Mouse (Mus musculus) hindbrain, embryonic 12.5 days (tissue): ENCODE measurements around the gene Me1. TPM values are rescaled to one million over a fixed set of nuclear protein-coding genes. Genes with fewer than 3 reads are reported as not detected.

Experiments
- ATAC-seq: fragments of 200-750 bp; cut with Nextera tagmentation; 2 replicates; pipeline ENCODE4 v1.8.0; 2017; ENCODE audit warnings: moderate TSS enrichment; ENCODE audit not compliant: low FRiP score
- H3K27ac ChIP-seq: fragments of 300-500 bp; sonication (generic); 2 replicates; pipeline ENCODE4 v1.5.1; 2016; ENCODE audit warnings: mild to moderate bottlenecking
- H3K27me3 ChIP-seq: fragments of 300-500 bp; sonication (generic); 2 replicates; pipeline ENCODE4 v1.6.1; 2016; ENCODE audit warnings: mild to moderate bottlenecking
- H3K36me3 ChIP-seq: fragments of 300-500 bp; sonication (generic); 2 replicates; pipeline ENCODE4 v1.6.1; 2016; ENCODE audit warnings: mild to moderate bottlenecking
- H3K4me1 ChIP-seq: fragments of 300-500 bp; sonication (generic); 2 replicates; pipeline ENCODE4 v1.6.1; 2016
- H3K4me2 ChIP-seq: fragments of 300-500 bp; sonication (generic); replicated peaks from 2 replicates; pipeline ENCODE4 v1.6.1; 2016; ENCODE audit warnings: mild to moderate bottlenecking
- H3K4me3 ChIP-seq: fragments of 300-500 bp; sonication (generic); 2 replicates; pipeline ENCODE4 v1.5.1; 2016; ENCODE audit warnings: mild to moderate bottlenecking
- H3K9ac ChIP-seq: fragments of 300-500 bp; sonication (generic); 2 replicates; pipeline ENCODE4 v1.6.1; 2016; ENCODE audit warnings: mild to moderate bottlenecking, moderate library complexity
- H3K9me3 ChIP-seq: fragments of 300-500 bp; sonication (generic); replicated peaks from 2 replicates; pipeline ENCODE4 v1.6.1; 2016; ENCODE audit warnings: mild to moderate bottlenecking
- WGBS: fragments of 180-500 bp; shearing (Covaris S2); methylation state at CpG from one replicate; pipeline ENCODE4 v1.1.7; 2016; 5-methylcytosine and 5-hydroxymethylcytosine counted together
- polyA plus RNA-seq: library from polyadenylated mRNA; unstranded; fragments of >200 nt; fragmentation: Nextera tagmentation; extraction: Ambion mirVana; gene quantifications from 2 replicates; pipeline ENCODE4 v1.2.1, GENCODE M21; 2016

The Me1 gene
- polyA plus RNA-seq, 1 experiment from 2014 or later: 22.8 TPM

DNA sequence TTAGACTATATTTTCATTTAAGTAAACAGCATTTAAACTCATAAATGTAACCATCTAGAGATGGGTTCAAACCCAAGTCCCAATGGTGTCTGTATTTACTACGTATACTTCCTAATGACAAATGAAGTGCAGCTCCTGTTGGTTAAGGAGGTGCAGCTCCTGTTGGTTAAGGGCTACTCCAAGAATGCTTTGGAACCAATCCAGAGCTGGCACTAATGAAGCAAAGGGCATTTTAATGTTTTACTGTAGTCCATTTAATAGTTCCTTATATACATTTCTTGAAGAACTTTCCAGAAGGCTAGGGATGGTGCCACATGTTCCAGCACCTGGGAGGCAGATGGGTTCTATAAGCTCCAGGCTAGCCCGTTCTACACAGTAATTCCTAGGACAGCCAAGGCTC, 20.3 kb downstream of the Me1 start:
- Histone ChIP-seq H3K4me1 (no peaks in the 10 kb centered on the region), H3K9ac (no peak overlapping the region), H3K9me3 (no peaks in the 10 kb centered on the region), H3K4me2 (no peak overlapping the region), H3K27ac (no peak overlapping the region), H3K36me3 (no peaks in the 10 kb centered on the region), H3K27me3 (no peaks in the 10 kb centered on the region), H3K4me3 (no peak overlapping the region)
- ATAC-seq: no peak
- 89% methylated on average over 2 of the region's 2 CpGs for WGBS

DNA sequence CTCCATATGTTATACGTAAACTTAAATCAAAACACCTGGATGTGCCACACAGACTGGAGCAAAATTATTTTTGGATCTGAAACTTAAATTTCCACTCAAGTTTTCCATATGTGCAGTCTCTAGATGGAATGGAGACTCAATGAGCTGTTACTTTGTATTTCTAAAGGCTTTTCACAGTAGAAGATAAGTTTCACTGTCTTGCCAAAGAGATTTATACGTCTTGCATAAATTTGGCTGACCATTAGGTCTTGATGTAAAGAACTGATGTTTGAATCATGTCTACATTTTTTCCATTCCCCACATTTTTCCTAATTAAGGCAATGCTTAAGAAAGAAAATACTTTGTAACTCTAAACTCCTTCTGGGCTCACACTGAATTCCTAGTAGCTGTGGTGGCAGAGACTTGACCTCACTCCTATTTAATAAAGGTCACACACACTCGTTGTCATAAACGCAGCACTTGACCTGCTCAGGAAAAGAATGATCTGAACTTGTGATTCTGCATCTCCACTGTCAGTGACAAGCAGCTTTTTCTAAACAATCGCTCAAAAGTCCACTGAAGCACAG, 22.8 kb downstream of the Me1 start:
- Histone ChIP-seq H3K4me2 (no peak overlapping the region), H3K27me3 (no peaks in the 10 kb centered on the region), H3K36me3 (no peaks in the 10 kb centered on the region), H3K9me3 (no peaks in the 10 kb centered on the region), H3K4me3 (no peak overlapping the region), H3K9ac (no peak overlapping the region), H3K27ac (no peak overlapping the region), H3K4me1 (no peaks in the 10 kb centered on the region)
- no peak for ATAC-seq
- 69% methylated on average over 5 of the region's 5 CpGs for WGBS

DNA sequence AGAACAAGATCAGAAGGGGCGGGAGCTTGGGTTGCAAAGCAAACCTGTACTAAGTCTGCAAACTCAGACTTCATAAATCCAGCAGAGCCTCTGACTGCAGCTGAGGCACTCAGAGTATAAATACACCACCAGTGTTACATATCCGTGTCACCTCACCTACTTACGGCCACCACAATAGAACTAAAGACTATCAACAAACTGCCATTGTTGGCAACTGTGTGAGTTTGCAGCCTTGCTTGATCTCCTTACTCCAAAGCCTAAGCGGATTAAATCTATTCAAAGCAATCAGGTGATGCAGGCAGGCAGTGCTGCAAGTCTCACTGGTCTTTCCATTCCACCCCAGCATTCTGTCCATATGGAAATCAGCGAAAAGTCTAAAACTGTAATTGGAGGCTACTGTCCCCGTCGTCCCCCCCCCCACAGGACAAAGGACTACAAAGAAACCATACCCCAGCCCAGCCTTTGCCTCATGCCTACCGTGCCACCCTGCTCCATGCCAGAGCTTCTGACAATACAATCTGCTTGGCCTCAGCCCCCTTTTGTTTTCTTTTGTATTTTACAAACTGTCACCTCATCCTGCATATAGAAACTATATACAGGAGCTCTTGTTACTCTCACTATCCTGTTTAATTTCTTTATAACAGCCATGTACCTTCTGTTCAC, 27.0 kb downstream of the Me1 start:
- H3K9ac ChIP-seq: no peak overlapping the region
- no peaks in the 10 kb centered on the region for H3K36me3 ChIP-seq
- WGBS: 45% methylated on average over 8 of the region's 8 CpGs
- H3K4me2 ChIP-seq: no peak overlapping the region
- H3K9me3 ChIP-seq: no peaks in the 10 kb centered on the region
- H3K27ac ChIP-seq: no peak overlapping the region
- no peaks in the 10 kb centered on the region for H3K4me1 ChIP-seq
- H3K27me3 ChIP-seq: no peaks in the 10 kb centered on the region
- H3K4me3 ChIP-seq: no peak overlapping the region
- no peak for ATAC-seq

DNA sequence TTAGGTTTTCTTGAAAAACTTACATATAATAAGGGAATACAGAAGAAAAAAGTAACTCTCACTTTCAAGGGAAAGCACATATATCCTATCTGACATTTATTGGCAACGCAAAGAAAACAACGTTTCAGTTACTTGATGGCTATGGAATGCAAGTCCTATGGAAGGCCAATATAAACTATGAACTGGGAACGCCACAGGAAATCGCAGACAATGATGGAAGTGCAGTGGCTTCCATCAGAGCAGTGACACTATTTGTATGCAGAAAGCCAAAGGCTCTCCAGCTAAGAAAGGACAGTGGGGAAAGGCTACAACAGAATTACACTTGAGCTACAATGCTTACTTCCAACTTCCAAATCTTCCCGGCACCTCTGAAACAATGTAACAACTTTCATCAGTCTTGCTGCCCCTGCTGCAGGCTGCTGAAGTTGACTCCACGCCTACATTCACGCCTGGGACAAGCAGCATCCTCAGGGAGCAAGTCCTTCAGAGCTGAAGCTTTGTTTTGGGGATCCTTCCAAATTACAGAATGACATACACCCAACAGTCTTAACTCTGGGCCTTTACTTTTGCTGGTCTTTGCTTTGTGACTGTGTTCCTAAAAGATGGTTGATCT, 28.5 kb downstream of the Me1 start:
- no peak overlapping the region for H3K4me3 ChIP-seq
- no peaks in the 10 kb centered on the region for H3K27me3 ChIP-seq
- no peak overlapping the region for H3K4me2 ChIP-seq
- ATAC-seq: no peak
- WGBS: 86% methylated on average over 7 of the region's 7 CpGs
- H3K36me3 ChIP-seq: no peaks in the 10 kb centered on the region
- H3K9ac ChIP-seq: no peak overlapping the region
- H3K9me3 ChIP-seq: no peaks in the 10 kb centered on the region
- no peaks in the 10 kb centered on the region for H3K4me1 ChIP-seq
- no peak overlapping the region for H3K27ac ChIP-seq

DNA sequence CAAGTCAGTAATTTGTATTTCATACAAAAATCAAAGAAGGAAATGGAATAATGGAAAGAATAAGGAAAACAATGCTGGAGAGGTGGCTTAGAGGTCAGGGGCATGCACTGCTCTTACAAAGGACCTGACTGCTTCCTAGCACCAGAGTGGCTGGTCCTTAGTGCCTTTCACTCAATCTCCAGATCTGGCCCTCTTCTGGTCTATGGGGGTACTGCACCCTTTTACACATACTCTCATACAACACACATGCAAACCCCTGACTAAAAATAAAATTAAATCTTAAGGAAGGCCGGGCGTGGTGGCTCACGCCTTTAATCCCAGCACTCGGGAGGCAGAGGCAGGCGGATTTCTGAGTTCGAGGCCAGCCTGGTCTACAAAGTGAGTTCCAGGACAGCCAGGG, 34.1 kb downstream of the Me1 start:
- no peak for ATAC-seq
- Histone ChIP-seq H3K9ac (no peak overlapping the region), H3K9me3 (0 out of 2 replicates have a peak, but pooled peaks cover 2% of the 10 kb centered on the region), H3K36me3 (no peaks in the 10 kb centered on the region), H3K27ac (no peak overlapping the region), H3K27me3 (no peaks in the 10 kb centered on the region), H3K4me1 (no peaks in the 10 kb centered on the region), H3K4me3 (no peak overlapping the region), H3K4me2 (no peak overlapping the region)
- 96% methylated on average over 6 of the region's 6 CpGs for WGBS

DNA sequence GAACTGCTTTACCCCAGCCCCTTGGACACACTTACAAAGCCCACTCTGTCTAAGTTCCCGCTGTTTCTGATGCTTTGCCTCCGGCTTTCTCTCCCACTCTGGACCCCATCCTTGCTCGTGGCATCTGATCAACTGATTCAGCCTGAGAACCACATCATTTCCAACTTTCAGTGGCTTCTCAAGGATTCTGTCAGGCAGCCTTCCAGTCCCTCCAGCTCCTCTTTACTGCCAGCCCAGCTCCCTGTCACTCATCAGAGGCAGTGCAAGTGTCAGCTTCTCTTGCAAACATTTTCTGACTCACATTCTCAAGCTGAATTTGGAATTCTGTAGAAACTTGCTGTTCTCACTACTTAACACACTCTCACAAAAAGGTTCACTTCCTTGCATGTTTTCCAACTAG, 34.5 kb downstream of the Me1 start:
- Histone ChIP-seq H3K27ac (no peak overlapping the region), H3K4me2 (no peak overlapping the region), H3K4me1 (no peaks in the 10 kb centered on the region), H3K9ac (no peak overlapping the region), H3K27me3 (no peaks in the 10 kb centered on the region), H3K9me3 (0 out of 2 replicates have a peak, but pooled peaks cover 2% of the 10 kb centered on the region), H3K4me3 (no peak overlapping the region), H3K36me3 (no peaks in the 10 kb centered on the region)
- 95% methylated on average over 3 of the region's 3 CpGs for WGBS
- no peak for ATAC-seq

DNA sequence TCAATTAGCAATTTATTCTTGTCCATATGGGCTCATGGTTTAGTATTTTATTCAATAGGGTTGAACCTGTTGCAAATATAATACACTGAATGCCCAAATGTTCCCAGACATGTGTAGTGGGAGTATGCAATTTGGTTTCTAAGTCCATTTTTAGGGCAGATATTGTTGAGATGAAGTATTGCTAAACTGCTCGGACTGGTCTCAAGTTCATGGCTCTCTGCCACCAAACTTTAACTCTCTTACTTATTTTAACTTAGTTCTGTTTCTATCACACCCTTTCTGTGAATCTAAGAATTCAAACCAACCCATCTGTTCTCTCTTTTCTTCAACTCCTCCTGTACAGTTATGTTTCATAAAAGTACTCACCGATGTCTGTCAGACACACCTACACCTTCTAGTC, 35.4 kb downstream of the Me1 start:
- Histone ChIP-seq H3K4me3 (no peak overlapping the region), H3K27ac (no peak overlapping the region), H3K4me2 (no peak overlapping the region), H3K4me1 (no peaks in the 10 kb centered on the region), H3K9me3 (0 out of 2 replicates have a peak, but pooled peaks cover 2% of the 10 kb centered on the region), H3K9ac (no peak overlapping the region), H3K27me3 (no peaks in the 10 kb centered on the region), H3K36me3 (no peaks in the 10 kb centered on the region)
- 88% methylated on average over 2 of the region's 2 CpGs for WGBS
- ATAC-seq: no peak

DNA sequence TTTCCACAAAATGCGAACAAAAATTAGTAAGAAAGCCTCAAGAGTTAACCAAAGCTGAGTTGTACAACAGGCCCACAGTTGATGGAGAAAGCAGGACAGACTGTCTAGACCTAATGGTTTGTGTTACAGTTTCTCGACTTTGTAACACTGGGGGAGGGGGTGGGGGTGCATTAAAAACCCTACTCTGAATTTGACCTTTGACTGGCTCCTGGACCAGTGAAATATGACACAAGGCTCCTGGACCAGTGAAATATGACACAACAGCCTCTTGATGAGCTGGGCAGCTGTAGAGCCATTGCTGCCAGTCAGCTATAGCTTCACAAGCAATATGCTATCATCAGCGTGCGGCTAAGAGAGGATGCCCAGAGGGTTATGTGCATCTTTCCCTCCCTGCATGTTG, 37.4 kb downstream of the Me1 start:
- Histone ChIP-seq H3K4me2 (no peak overlapping the region), H3K36me3 (no peaks in the 10 kb centered on the region), H3K4me3 (no peak overlapping the region), H3K27ac (no peak overlapping the region), H3K9me3 (0 out of 2 replicates have a peak, but pooled peaks cover 2% of the 10 kb centered on the region), H3K4me1 (no peaks in the 10 kb centered on the region), H3K9ac (no peak overlapping the region), H3K27me3 (no peaks in the 10 kb centered on the region)
- ATAC-seq: no peak
- WGBS: 83% methylated on average over 4 of the region's 4 CpGs

DNA sequence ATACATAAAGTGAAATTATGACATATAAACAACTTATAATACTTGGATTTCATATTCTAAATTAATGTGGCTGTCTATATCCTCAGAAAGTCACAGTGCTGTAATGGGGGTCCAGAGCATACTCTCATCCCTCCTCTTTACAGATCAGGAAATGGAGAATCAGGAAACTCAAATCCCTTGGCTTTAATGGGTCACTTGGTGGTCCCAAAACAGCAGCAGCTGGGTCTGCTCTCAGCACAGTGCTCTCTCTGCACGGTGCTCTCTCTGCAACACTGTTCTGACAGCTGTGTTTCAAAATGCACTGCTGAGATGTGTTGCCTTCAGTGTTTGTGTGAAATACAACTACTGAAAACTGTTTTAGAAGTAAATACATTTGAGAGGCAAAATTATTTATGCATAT, 43.6 kb downstream of the Me1 start:
- Histone ChIP-seq H3K9me3 (no peaks in the 10 kb centered on the region), H3K9ac (no peak overlapping the region), H3K27ac (no peak overlapping the region), H3K36me3 (no peaks in the 10 kb centered on the region), H3K27me3 (no peaks in the 10 kb centered on the region), H3K4me2 (no peak overlapping the region), H3K4me3 (no peak overlapping the region), H3K4me1 (no peaks in the 10 kb centered on the region)
- 79% methylated on average over 1 of the region's 1 CpGs for WGBS
- ATAC-seq: no peak

DNA sequence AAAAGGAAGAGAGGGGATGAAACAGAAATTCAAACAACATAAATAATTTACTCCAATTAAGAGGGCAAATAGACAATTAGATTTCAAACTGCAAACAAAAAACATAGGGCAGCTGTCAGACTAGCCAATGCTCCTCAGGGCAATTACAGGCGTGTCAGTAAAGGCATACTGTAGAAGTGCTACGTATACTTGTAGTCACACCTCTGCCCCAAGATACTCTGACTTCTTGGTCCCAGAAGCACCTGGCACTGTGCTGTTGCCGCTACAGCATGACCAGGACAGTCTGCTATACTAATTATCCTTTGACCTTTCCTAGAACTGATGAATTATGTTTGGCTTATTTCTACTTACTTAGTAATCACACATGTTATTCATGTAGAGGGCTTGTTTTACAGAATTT, 44.5 kb downstream of the Me1 start:
- no peak overlapping the region for H3K27ac ChIP-seq
- no peak overlapping the region for H3K9ac ChIP-seq
- H3K9me3 ChIP-seq: no peaks in the 10 kb centered on the region
- H3K36me3 ChIP-seq: no peaks in the 10 kb centered on the region
- no peaks in the 10 kb centered on the region for H3K27me3 ChIP-seq
- H3K4me1 ChIP-seq: no peaks in the 10 kb centered on the region
- H3K4me3 ChIP-seq: no peak overlapping the region
- WGBS: 65% methylated on average over 3 of the region's 3 CpGs
- no peak overlapping the region for H3K4me2 ChIP-seq
- peak; percentile 85 for ATAC-seq

DNA sequence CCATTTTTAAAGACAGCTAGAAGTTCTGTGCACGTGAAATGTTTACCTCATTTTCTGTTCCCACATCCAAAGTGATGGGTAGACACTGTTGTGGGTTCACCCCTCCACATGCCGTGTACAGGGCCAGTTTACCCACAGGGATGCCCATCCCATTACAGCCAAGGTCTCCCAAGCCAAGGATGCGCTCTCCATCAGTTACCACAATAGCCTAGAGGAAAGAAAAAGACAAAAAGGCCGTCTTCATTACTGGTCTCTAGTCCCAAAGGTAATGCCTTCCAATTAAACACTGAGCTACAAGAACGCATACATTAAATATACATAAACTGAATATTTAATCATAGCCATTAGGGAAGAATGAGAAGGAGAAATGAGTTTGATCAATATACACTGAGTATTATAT, 44.9 kb downstream of the Me1 start:
- ATAC-seq: peak; percentile 84
- WGBS: 57% methylated on average over 5 of the region's 5 CpGs

DNA sequence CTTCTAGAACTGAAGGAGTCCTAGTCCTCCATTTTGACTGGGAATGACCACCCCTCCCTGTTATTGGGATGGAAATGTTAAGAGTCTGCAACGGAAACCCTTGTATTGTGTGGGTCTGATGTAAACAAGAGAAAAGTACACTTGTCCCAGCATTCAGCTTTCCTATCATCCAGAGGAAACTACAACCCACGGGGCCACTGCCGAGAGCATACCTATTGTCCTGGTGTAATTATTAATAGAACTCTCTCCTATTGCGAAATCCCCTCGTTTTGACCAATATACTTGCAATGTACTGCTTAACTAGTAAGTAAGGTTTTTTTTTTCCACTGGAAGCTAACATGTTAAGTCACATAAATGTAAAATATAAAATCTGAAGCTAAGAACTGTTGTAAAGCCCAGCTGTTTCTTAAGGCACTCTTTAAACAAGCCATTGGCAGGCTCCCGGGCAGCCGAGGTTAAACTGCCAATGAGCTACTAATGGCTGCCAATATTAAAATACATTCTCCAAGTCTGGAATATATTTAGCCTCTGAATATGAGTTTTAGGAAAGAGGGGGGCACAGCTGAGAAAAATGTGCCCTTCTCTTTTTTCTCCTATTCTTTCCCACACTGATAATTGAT, 47.7 kb downstream of the Me1 start:
- Histone ChIP-seq H3K27me3 (no peaks in the 10 kb centered on the region), H3K9ac (no peak overlapping the region), H3K27ac (no peak overlapping the region), H3K4me1 (no peaks in the 10 kb centered on the region), H3K4me2 (no peak overlapping the region), H3K36me3 (no peaks in the 10 kb centered on the region), H3K9me3 (no peaks in the 10 kb centered on the region), H3K4me3 (no peak overlapping the region)
- no peak for ATAC-seq
- 70% methylated on average over 7 of the region's 7 CpGs for WGBS

More for the DNA sequence above, 44.9 kb downstream of the Me1 start:
- Histone ChIP-seq H3K4me2 (no peak overlapping the region), H3K9ac (no peak overlapping the region), H3K4me1 (no peaks in the 10 kb centered on the region), H3K4me3 (no peak overlapping the region), H3K9me3 (no peaks in the 10 kb centered on the region), H3K36me3 (no peaks in the 10 kb centered on the region), H3K27ac (peak overlapping the region; percentile 40; the same call in 1 of the 2 replicates), H3K27me3 (no peaks in the 10 kb centered on the region)
